Mouse (Mus musculus) hindbrain, embryonic 14.5 days (tissue): ENCODE measurements around the gene Man2b1. TPM values are rescaled to one million over a fixed set of nuclear protein-coding genes. Genes with fewer than 3 reads are reported as not detected.

ENCODE experiments used
- ATAC-seq: fragments of 200-750 bp; cut with Nextera tagmentation; 2 replicates; pipeline ENCODE4 v1.8.0; 2017; ENCODE audit warnings: moderate number of reproducible peaks, mild to moderate bottlenecking, moderate TSS enrichment, moderate library complexity; ENCODE audit not compliant: low FRiP score
- DNase-seq: peaks from one replicate; pipeline ENCODE4 v3.0.0-alpha.2; 2015; ENCODE audit warnings: low spot score
- H3K27ac ChIP-seq: fragments of 300-500 bp; sonication (generic); 2 replicates; pipeline ENCODE4 v1.5.1; 2014; ENCODE audit warnings: mild to moderate bottlenecking, moderate library complexity
- H3K27me3 ChIP-seq: fragments of 300-500 bp; sonication (generic); 2 replicates; pipeline ENCODE4 v1.6.1; 2014; ENCODE audit warnings: mild to moderate bottlenecking, low read length, mixed read lengths; ENCODE audit not compliant: control insufficient read depth, insufficient read depth
- H3K36me3 ChIP-seq: fragments of 300-500 bp; sonication (generic); replicated peaks from 2 replicates; pipeline ENCODE4 v1.6.1; 2014; ENCODE audit not compliant: control insufficient read depth, insufficient read depth
- H3K4me1 ChIP-seq: fragments of 300-500 bp; sonication (generic); replicated peaks from 2 replicates; pipeline ENCODE4 v1.6.1; 2014; ENCODE audit warnings: antibody characterized with exemption, low read length, mixed read lengths; ENCODE audit not compliant: control insufficient read depth, insufficient read depth
- H3K4me2 ChIP-seq: fragments of 300-500 bp; sonication (generic); replicated peaks from 2 replicates; pipeline ENCODE4 v1.6.1; 2014; ENCODE audit warnings: mild to moderate bottlenecking, moderate library complexity
- H3K4me3 ChIP-seq: fragments of 300-500 bp; sonication (generic); replicated peaks from 2 replicates; pipeline ENCODE4 v1.5.1; 2014; ENCODE audit warnings: mild to moderate bottlenecking, low read length
- H3K9ac ChIP-seq: fragments of 300-500 bp; sonication (generic); 2 replicates; pipeline ENCODE4 v1.6.1; 2014
- H3K9me3 ChIP-seq: fragments of 300-500 bp; sonication (generic); 2 replicates; pipeline ENCODE4 v1.6.1; 2016; ENCODE audit warnings: low read length; ENCODE audit not compliant: control insufficient read depth
- WGBS: fragments of 180-500 bp; shearing (Covaris S2); extraction: QIAGEN DNeasy Blood & Tissue Kit; methylation state at CpG from one replicate; pipeline ENCODE4 v1.1.7; 2014; 5-methylcytosine and 5-hydroxymethylcytosine counted together
- polyA plus RNA-seq: library from polyadenylated mRNA; unstranded; fragments of >200 nt; fragmentation: Nextera tagmentation; extraction: Ambion mirVana; gene quantifications from 2 replicates; pipeline ENCODE4 v1.2.1, GENCODE M21; 2014

The Man2b1 gene
- polyA plus RNA-seq, 1 experiment from 2014 or later = 20.1 TPM

- Histone ChIP-seq H3K4me2 (peak overlapping the region; percentile 91), H3K4me1 (peaks cover 25% of the 10 kb centered on the region), H3K27me3 (no peaks in the 10 kb centered on the region), H3K27ac (peak overlapping the region; percentile 97), H3K9ac (peak overlapping the region; percentile 86), H3K4me3 (peak overlapping the region; percentile 73), H3K36me3 (peaks cover 23% of the 10 kb centered on the region), H3K9me3 (no peaks in the 10 kb centered on the region)
- DNase-seq = peak; percentile 34
- ATAC-seq = peak; percentile 3; the same call in 1 of the 2 replicates
- WGBS = under 1% methylated on average over 57 of the region's 57 CpGs
Measured at GRCm38 (mm10) chr8:85037681-85038531, 45.2 kb upstream of the Man2b1 start.

- DNase-seq = no peak
- no peak for ATAC-seq
- Histone ChIP-seq H3K27ac (no peak overlapping the region), H3K4me2 (no peak overlapping the region), H3K36me3 (peaks cover 76% of the 10 kb centered on the region), H3K9me3 (no peaks in the 10 kb centered on the region), H3K27me3 (no peaks in the 10 kb centered on the region), H3K4me3 (no peak overlapping the region), H3K9ac (no peak overlapping the region), H3K4me1 (peaks cover 7% of the 10 kb centered on the region)
- 94% methylated on average over 6 of the region's 6 CpGs for WGBS
Measured at GRCm38 (mm10) chr8:85043619-85044018, 39.5 kb upstream of the Man2b1 start.

GRCm38 (mm10) chr8:85057367-85057766 lies 25.7 kb upstream of the Man2b1 start:
- peaks cover 64% of the 10 kb centered on the region for H3K36me3 ChIP-seq
- WGBS = 85% methylated on average over 7 of the region's 7 CpGs
- no peak for ATAC-seq

GRCm38 (mm10) chr8:85059879-85060616 lies 23.0 kb upstream of the Man2b1 start, which contains the start of gene Fbxw9:
Gene Fbxw9 (plus strand): TSS chr8:85060055.
- Histone ChIP-seq H3K4me1 (peaks cover 16% of the 10 kb centered on the region), H3K9me3 (no peaks in the 10 kb centered on the region), H3K9ac (peak within 1 kb of the TSS; percentile 89), H3K27me3 (no peaks in the 10 kb centered on the region), H3K4me3 (peak within 1 kb of the TSS; percentile 96), H3K27ac (peak within 1 kb of the TSS; percentile 66), H3K4me2 (peak within 1 kb of the TSS; percentile 86), H3K36me3 (peaks cover 57% of the 10 kb centered on the region)
- peak; percentile 92 for ATAC-seq
- DNase-seq = peak; percentile 98
- WGBS = under 1% methylated on average over 52 of the region's 53 CpGs

More at GRCm38 (mm10) chr8:85057367-85057766, 25.7 kb upstream of the Man2b1 start:
- DNase-seq = no peak
- Histone ChIP-seq H3K27ac (no peak overlapping the region), H3K4me2 (no peak overlapping the region), H3K27me3 (no peaks in the 10 kb centered on the region), H3K9ac (no peak overlapping the region), H3K4me1 (peaks cover 16% of the 10 kb centered on the region), H3K9me3 (no peaks in the 10 kb centered on the region), H3K4me3 (no peak overlapping the region)

GRCm38 (mm10) chr8:85062603-85063002 lies 20.5 kb upstream of the Man2b1 start:
- H3K9me3 ChIP-seq = no peaks in the 10 kb centered on the region
- H3K4me1 ChIP-seq = peaks cover 16% of the 10 kb centered on the region
- H3K36me3 ChIP-seq = peaks cover 57% of the 10 kb centered on the region
- ATAC-seq (no peak), DNase-seq (no peak)
- H3K27me3 ChIP-seq = no peaks in the 10 kb centered on the region
- 98% methylated on average over 4 of the region's 4 CpGs for WGBS
- H3K4me3 ChIP-seq = no peak overlapping the region
- H3K4me2 ChIP-seq = no peak overlapping the region
- no peak overlapping the region for H3K9ac ChIP-seq
- no peak overlapping the region for H3K27ac ChIP-seq

- Histone ChIP-seq H3K27ac (no peak overlapping the region), H3K4me1 (peaks cover 16% of the 10 kb centered on the region), H3K36me3 (peaks cover 68% of the 10 kb centered on the region), H3K9ac (no peak overlapping the region), H3K4me3 (no peak overlapping the region), H3K9me3 (no peaks in the 10 kb centered on the region), H3K27me3 (no peaks in the 10 kb centered on the region), H3K4me2 (no peak overlapping the region)
- WGBS = 25% methylated on average over 2 of the region's 2 CpGs
- ATAC-seq (no peak), DNase-seq (no peak)
Measured at GRCm38 (mm10) chr8:85065213-85065612, 17.9 kb upstream of the Man2b1 start.

GRCm38 (mm10) chr8:85067155-85067554 lies 15.9 kb upstream of the Man2b1 start:
- Histone ChIP-seq H3K4me2 (no peak overlapping the region), H3K36me3 (peaks cover 63% of the 10 kb centered on the region), H3K9ac (no peak overlapping the region), H3K9me3 (no peaks in the 10 kb centered on the region), H3K4me1 (peaks cover 6% of the 10 kb centered on the region), H3K4me3 (no peak overlapping the region), H3K27me3 (no peaks in the 10 kb centered on the region), H3K27ac (no peak overlapping the region)
- DNase-seq = no peak
- ATAC-seq = no peak
- 91% methylated on average over 2 of the region's 2 CpGs for WGBS

- no peaks in the 10 kb centered on the region for H3K9me3 ChIP-seq
- peaks cover 14% of the 10 kb centered on the region for H3K4me1 ChIP-seq
- H3K36me3 ChIP-seq = peaks cover 55% of the 10 kb centered on the region
- ATAC-seq = no peak
- H3K27me3 ChIP-seq = no peaks in the 10 kb centered on the region
- no peak within 1 kb of the TSS for H3K4me2 ChIP-seq
- no peak within 1 kb of the TSS for H3K9ac ChIP-seq
- DNase-seq = no peak
- H3K4me3 ChIP-seq = no peak within 1 kb of the TSS
- no peak within 1 kb of the TSS for H3K27ac ChIP-seq
Measured at GRCm38 (mm10) chr8:85067982-85068381, 15.1 kb upstream of the Man2b1 start, which contains the start of gene Gm5741. Gene Gm5741 (minus strand): TSS chr8:85067982.

GRCm38 (mm10) chr8:85071041-85071440 lies 12.0 kb upstream of the Man2b1 start:
- Histone ChIP-seq H3K27ac (peak overlapping the region; percentile 86), H3K36me3 (peaks cover 60% of the 10 kb centered on the region), H3K9me3 (no peaks in the 10 kb centered on the region), H3K27me3 (no peaks in the 10 kb centered on the region), H3K9ac (peak overlapping the region; percentile 79; the same call in 1 of the 2 replicates), H3K4me2 (peak overlapping the region; percentile 72), H3K4me3 (peak overlapping the region; percentile 83), H3K4me1 (peaks cover 15% of the 10 kb centered on the region)
- ATAC-seq (no peak), DNase-seq (no peak)
- WGBS = 81% methylated on average over 5 of the region's 5 CpGs
